Mouse (Mus musculus) frontal cortex, postnatal 36 days (tissue): ENCODE measurements around the gene Tut1.
A peak's percentile ranks its signal among the peaks of the same experiment; 100 is the strongest.

ENCODE experiments used
- DNase-seq, 2 experiments: peaks; one replicate each; pipeline ENCODE4 v3.0.0; 2022; ENCODE audit warnings: low spot score in 2 of 2

Gene Tut1

DNA sequence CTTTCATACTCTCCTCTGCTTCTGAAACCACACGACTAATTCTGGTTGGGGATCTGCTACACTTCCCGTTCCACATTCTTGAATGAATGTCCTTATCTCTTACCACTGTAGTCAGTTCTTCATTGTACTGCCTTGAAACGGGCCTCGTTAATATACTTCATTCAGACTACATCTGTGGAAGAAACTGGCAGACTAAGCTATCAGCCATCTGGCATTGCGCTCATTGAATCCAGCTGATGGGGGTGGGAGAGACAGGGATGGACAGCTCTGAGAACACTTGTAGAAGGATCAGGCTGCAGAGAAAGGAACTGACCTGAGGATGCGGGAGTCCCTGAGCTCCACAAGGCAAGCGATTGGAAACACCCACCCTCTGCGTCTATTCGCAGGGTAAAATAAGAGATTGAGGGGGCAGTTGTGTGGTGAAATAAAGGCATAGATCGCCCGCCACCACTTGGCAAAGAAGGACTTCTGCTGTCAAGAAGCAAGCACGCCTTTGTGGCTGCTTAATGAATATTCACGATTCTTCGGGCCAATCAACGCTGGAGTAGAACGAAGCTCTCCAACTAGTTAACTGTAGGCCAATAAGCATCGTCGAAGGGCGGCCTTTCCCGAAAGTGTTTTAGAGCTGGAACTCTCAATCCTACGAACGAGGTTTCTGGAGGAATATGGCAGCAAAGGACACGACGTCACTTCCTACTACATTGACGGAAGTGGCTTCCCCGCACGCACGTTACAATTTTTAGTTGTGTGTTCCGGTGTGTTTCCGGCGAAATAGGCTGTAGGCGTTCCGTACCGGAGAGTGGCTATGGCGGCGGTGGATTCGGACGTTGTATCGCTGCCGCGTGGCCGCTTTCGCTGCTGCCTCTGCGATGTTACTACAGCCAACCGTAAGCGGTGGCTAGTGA lies at the start of gene Tut1:
Gene Tut1, plus strand, starts transcription at position 713 of the 905 bp plus-strand sequence.
- DNase-seq = peak; percentile 91 to 97

DNA sequence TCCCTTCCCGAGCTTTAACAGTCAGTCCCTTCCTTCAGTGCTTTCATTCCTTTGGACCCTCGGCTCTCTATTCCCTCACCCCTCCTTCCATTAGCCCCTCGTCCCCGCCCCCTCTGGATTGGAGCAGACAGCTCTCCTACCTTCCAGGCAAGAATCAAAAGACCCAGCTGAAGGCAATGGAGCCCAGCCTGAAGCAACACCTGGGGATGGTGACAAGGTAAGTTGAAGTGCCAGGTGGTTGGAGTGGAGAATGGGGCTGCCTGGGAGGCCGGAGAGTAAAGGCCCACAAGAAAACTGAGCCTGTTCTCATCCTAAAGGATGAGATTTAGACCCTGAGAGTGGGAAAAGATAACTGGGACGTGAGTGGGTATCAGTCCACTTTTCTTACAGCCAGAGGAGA lies 45.1 kb upstream of the Tut1 start:
- no peak for DNase-seq

DNA sequence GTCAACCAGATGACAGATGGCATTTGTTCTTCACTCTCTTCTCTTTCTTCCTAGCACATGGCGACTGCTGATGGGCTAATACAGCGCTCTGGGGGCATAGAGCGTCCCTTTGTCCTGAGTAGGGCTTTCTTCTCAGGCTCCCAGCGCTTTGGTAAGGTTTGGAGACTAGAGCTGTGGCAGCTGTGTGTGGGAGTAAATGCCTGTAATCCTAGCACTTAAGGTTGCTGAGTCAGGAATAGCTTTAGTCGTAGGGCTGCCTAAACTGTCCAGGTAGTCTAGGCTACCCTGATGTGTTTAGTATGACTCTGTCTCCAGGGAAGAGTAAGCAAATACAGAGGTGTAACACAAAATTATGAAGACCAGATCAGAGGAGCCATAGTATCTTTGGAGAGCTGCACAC lies 41.8 kb upstream of the Tut1 start:
- peak in 1 of 2 experiments; percentile 71 for DNase-seq

DNA sequence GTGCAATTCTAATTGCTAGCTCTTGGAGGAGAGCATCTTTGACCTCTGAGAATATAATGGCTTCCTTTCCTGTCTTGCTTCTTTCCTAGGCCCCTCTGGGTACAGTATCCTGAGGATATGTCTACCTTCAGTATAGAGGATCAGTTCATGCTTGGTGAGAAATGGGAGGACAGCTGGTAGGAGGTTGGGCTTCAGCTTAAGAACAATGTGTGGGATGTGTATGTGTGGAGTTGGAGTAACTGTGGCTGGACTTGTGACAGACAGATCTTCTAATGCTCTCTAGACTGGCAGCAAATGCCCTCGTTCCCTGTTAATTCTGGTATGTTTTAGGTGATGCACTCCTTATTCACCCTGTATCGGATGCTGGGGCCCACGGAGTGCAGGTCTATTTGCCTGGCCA lies 39.4 kb upstream of the Tut1 start:
- no peak for DNase-seq

DNA sequence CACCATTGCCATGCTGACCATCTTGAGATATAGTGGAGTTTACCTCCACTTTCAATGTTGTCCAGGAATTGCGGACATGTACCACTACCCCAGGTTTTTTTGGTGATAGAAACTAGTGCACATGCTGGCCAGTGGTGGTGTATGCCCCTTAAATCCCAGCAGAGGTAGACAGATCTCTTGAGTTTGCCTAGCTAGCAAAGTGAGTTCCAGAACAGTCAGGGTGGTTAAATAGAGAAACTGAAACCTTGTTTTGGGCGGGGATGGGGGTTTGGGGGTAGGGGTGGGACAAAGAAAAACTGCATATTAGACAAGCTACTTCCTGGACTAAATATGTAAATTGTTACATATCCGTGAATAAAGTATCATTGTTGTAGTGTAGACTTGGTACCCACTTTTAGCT lies 34.6 kb upstream of the Tut1 start:
- no peak for DNase-seq

DNA sequence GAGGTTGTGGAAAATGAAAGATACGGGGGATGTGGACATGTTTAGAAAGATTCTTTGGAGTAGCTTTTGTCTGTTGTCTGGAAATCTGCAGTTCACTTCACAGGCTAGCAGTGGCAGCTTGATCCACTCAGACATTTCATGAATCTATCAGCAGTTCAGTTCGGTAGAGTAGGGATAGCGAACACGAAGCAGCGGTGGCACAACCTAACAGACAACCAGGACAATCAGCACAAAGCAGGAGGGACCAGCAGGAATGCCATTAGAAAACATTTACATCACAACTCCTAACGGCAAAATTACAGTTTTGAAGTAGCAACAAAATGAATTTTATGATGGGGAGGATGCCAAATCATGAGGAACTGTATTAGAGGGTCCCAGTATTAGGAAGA lies 34.0 kb upstream of the Tut1 start:
- DNase-seq = no peak

DNA sequence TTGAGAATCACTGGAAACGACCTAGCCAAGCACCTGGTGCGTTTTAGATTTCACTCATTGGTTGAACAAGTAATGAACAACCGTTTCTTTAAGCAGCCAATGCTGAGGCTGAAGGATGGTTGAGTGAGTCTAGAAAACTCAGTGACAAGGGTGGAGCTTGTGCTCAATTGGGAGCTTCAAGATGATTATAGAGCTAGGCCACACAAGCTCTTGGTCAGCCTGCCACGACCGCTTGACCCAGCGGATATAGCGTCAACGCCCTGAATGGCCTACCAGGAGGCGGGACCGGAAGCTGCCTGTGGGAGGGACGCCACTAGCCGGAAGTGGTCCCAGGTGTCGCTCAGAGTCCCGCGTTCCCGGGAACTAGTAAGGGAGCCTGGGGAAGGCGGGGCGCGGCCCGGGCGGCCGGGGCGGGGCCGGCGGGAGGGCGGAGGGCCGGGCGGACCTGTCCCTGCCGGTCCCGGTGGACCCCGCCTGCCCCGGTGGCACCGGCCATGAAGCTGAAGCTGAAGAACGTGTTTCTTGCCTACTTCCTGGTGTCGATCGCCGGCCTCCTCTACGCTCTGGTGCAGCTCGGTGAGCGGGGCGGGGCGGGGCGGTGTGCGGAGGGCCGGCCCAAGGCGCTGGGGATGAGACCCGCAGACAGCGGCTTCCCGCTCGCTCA lies 33.4 kb upstream of the Tut1 start, which contains the start of gene B3gat3:
Gene B3gat3, plus strand, starts transcription at position 302 of the 664 bp plus-strand sequence.
- peak; percentile 94 to 96 for DNase-seq

DNA sequence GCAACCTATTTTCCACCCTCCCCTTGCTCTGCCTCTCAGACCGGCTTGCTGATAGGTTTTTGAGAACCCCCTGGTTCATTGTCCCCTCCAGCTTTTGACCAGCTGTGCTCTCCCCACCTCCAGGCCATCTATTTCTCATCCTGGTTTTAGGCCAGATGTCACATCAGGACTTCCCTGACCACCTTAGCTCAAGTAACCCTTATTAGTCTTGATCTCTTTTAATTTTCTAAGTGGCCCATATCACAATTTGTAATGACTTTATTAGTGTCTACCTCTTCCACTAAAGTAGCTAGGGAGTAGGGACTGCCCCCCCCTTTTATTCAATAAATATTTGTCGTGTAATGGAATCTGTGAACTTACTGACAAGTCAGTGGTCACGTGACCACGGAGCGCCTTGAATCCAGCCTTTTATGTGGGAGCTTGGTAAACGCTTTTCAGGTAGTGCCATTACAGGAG lies 32.8 kb upstream of the Tut1 start:
- DNase-seq = no peak

DNA sequence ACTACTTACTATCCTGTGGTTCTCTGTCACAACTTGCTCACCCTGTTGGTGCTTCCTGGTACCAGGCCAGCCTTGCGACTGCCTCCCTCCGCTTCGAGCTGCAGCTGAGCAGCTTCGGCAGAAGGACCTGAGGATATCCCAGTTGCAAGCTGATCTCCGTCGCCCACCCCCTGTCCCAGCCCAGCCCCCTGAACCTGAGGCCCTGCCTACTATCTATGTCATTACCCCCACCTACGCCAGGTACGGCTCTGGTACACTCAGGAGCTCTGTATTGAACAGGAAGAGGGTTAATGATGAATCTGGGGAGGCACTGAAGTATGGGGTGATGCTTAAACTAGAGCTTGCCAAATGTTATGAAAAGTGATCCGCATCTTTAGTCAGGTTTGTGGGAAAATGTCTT lies 31.9 kb upstream of the Tut1 start:
- no peak for DNase-seq

DNA sequence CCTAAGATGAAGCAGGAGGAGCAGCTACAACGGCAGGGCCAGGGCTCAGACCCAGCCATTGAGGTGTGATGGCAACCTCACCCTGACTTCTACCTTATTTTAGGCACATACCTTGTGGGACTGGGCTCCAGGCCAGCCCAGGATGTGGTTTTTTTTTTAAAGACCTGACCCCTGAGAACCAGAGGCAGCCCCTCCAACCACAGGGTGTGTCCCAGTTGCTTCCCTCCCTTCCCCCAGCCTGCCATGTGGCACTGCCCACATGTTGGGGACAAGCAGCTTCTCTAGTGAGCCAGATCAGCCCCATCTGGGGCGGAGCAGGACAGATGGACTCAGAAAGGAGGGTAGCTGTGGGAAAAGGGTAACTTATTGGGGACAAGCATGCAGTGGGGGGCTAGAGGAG lies 26.9 kb upstream of the Tut1 start:
- no peak for DNase-seq

DNA sequence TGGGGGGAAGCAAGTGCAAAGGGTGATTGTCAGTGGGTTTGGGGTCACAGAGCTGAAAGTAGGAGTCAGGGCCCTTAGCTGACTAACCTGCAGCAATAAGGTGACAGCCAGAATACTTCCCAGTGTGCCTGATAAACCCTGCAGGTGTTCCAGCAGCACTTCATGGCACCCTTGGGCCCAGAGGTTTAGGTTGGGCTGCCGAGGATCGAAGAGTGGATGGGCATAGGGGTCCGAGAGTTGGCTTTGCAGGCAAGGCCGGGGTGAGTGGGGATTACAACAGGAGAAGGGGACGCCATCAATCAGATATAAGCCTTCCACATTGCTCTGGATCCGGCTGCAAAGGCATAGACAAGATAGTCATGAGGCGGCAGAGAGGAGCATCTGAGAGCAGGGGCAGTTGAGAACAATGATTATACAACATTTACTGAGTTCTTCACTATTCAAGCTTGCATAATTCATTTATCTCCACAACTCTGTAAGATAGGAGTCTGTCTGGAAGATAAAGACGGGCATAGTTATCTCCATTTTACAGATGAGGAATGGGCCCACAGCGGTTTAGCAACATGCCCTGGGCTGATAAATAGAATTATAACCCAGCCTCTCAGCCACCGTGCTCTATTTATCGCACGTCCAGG lies 25.6 kb upstream of the Tut1 start:
- no peak for DNase-seq

DNA sequence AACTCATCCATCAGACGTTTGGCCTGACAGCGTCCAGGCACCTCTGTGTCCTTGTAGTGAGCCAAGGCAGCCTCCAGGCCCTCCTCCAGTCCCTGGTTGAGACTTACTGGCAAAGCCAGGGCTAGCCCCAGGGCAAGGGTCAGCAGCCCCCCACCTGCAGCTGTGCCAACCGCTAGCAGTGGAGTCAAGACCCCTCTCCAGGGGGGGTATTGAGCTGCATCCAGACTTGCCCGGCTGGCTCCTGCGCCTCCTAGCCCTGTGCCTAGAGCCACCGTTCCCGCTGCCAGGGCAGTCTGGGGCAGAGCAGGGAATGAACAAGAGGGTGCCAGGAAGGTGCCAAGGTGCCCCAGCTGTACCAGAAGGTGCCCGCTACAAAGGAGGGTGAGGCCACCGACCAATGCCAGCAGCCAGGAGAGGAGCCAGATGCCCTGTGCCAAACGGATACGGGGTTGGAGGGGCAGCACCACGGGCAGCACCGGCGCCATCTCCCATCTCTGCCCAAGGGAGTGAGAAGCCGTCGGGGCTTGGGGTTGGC lies 24.9 kb upstream of the Tut1 start:
- DNase-seq = no peak

DNA sequence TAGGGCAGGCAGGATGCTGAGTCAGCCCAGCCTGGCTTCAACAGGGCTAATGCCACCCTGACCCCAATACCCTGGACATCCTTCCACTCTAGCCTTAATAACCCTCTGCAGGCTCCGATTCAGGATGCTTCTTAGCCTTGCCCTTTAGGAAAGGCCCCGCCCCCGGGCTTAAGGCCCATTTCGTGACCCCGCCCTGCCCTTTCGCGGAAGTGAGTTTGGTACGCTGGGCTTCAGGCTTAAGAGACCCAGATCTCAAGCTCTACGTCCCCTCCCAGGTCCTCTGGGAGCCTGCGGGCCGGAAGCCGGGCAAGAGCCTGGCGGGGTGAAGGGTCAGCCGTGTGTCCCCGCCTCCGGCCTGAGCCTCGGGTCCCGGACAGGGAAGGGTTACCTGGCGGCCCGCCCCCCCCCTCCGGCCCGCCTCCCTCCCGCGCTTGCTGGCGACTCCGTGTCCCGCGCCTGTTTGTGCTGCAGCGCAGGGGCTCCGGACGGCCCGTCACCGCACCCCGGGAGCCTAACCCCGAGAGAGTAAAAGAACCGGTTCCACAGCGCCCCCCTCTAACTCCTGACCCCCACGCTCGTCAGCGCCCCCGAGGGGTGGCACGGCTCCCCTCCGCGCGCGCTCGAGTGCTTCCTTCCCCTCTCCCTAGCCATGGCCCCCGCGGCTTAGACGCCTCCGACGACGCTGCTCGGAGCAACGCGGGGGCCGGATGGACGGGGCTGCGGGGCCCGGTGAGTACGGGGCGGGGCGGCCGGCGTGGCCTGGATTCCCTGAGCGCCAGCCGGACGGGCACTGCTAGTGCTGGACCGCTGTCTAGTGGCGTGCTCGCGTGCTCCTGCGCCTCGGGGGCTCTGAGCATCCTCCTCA lies 24.2 kb upstream of the Tut1 start, which contains the start of the genes Rom1 and Eml3:
Gene Rom1, minus strand, starts transcription at position 133 of the 865 bp plus-strand sequence.
Gene Eml3, plus strand, starts transcription at position 329 of the 865 bp plus-strand sequence.
- peak in 1 of 2 experiments; percentile 61 for DNase-seq

DNA sequence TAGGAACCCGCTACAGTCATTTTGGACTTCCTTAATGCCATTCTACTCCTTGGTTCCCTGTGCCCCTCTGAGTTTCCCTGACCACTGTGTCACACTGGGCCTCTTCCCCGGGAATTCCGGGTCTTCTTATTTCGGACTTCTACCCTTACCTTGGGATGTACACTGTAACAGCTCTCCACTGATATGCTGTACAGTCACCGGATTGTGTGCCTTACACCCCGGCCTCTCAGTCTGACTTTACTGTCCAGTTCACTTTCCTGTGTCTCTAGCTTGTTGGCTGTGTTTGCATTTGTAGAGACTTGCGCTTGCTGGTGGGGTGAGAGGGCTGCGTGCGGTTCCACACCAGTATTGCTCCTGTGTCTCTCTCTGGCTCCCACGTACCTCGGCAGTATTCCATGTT lies 23.5 kb upstream of the Tut1 start:
- DNase-seq = no peak

DNA sequence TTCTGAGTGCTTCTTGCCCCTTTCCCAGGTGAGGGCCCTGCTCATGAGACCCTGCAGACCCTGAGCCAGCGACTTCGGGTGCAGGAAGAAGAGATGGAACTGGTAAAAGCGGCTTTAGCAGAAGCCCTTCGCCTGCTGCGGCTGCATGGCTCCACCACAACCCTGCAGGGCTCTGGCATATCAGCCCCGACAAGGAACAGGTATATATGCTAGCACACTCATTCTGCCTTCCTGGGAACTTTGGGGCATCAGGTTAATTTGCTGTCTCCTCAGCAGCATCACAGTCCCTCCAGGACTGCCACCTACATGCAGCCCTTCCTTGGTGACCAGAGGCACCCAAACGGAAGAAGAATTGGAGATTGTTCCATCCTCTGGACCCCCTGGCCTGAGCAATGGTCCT lies 22.9 kb upstream of the Tut1 start:
- DNase-seq = no peak

DNA sequence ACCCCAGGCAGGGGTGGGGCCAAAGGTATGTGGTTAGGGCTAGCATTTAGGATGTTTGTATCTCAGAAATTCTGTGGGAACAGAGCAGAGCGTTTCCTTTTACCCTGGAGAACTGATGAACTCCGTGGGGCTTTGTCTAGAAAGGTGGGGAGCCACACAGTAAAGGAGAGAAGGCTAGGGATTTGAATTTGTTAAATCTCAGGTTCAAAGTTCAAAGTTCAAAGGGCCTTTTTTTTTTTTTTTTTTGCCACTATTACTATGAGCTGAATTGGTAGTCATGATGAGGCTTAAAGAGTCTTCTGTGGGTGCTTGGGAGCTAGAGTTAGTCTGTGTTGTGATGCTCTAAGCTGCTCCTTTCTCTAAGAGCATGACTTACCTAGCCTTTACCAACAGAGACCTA lies 16.9 kb upstream of the Tut1 start:
- DNase-seq = no peak

DNA sequence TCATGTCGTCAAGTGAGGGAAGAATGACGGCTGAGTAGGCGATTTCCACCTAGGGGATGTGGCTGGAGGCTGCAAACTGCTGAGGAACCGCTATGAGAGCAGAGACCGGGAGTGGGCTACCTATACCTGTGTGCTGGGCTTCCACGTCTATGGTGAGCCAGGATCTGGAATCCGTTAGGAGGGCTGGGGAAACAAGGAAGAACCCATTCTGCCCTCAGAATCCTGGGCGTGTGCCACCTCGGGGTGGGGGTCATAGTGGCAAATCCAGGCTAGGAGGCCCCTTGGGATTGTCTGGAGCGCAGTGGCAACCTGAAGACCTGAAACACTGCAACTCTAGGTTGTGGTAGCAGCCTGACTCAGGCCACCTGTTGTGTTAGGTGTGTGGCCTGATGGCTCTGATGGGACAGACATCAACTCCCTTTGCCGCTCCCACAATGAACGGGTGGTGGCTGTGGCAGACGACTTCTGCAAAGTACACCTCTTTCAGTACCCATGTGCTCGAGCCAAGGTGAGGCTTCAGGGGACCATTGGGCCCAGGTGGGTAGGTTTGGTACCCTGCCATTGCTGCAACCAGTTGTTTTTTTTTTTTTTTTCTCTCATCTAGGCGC lies 13.0 kb upstream of the Tut1 start:
- no peak for DNase-seq

DNA sequence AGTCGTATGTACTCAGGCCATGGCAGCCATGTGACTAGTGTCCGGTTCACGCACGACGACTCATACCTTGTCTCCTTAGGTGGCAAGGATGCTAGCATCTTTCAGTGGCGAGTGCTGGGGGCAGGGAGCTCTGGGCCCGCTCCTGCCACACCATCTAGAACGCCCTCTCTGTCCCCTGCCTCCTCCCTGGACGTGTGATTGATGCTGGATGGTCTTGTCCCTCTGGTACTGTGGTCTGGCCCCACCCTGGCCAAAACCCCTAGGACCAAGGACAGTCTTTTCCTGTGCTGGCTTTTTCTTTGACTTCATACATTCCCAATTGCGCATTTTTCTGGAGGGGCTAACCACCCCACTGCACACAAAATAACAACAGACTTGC lies 12.5 kb upstream of the Tut1 start:
- no peak for DNase-seq

DNA sequence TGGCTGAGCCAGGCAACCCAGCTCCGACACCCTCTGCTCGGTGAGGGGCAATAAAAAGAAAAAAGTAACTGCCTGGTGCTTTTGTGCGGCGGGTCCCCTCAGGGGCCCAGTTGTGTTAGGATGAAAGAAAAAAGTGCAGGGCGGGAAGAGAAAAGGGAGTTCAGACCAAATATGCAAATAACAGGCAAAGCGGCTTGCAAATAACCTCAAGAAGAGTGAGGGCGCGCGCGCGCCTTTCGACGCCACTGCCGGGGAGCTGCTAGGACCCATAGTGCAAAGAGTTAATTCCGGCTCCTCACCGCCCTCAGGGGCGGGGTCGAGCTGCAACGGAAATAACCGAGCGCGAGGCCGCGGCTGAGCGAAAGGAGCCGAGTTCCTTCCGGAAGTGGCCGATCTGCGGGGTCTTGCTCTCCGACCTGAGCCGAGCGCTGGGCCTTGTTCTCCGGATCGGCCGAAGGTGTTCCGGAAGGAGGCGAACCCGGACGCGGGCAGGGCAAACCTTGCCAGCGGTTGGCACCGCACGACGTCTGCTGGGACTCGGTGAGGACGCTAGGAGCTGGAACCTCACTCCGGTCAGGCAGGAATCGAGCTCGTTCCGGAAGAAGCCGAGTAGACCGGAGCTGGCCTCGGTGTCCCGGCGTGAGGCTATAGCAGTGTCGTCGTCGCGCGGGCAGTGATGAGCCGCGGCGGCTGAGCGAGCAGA lies 12.0 kb upstream of the Tut1 start, which contains the start of gene Mta2:
Gene Mta2, plus strand, starts transcription at position 361 of the 703 bp plus-strand sequence.
- DNase-seq = peak; percentile 91 to 96
